Mouse (Mus musculus) heart, adult 9 months (tissue): Measurements from ENCODE around the gene Ripor2.

ENCODE experiments used
- DNase-seq, 2 experiments: peaks; one replicate each; pipeline ENCODE4 v3.0.0; 2022; ENCODE audit warnings: low spot score in 2 of 2

The Ripor2 gene

GRCm38 (mm10) chr13:24581833-24582232 lies at the start of gene Ripor2:
Gene Ripor2 (plus strand): TSS chr13:24582189.
- DNase-seq = no peak

GRCm38 (mm10) chr13:24536531-24537167 lies 45.3 kb upstream of the Ripor2 start:
- no peak for DNase-seq

- no peak for DNase-seq
Observed at GRCm38 (mm10) chr13:24538012-24538411, 44.0 kb upstream of the Ripor2 start.

GRCm38 (mm10) chr13:24538941-24539340 lies 43.0 kb upstream of the Ripor2 start:
- peak; percentile 26 to 49 for DNase-seq

- DNase-seq = no peak
Observed at GRCm38 (mm10) chr13:24545677-24546076, 36.3 kb upstream of the Ripor2 start.

- DNase-seq = no peak
Observed at GRCm38 (mm10) chr13:24546801-24547459, 35.1 kb upstream of the Ripor2 start.

- no peak for DNase-seq
Observed at GRCm38 (mm10) chr13:24548911-24549310, 33.1 kb upstream of the Ripor2 start.

GRCm38 (mm10) chr13:24551100-24551931 lies 30.7 kb upstream of the Ripor2 start:
- DNase-seq = no peak

GRCm38 (mm10) chr13:24552039-24552438 lies 29.9 kb upstream of the Ripor2 start:
- DNase-seq = no peak

GRCm38 (mm10) chr13:24561391-24561790 lies 20.6 kb upstream of the Ripor2 start:
- no peak for DNase-seq

- DNase-seq = no peak
Observed at GRCm38 (mm10) chr13:24564706-24565105, 17.3 kb upstream of the Ripor2 start.

GRCm38 (mm10) chr13:24565230-24565949 lies 16.6 kb upstream of the Ripor2 start:
- peak; percentile 50 to 63 for DNase-seq

- DNase-seq = peak; percentile 76 to 80
Observed at GRCm38 (mm10) chr13:24565950-24566320, 16.1 kb upstream of the Ripor2 start.

- no peak for DNase-seq
Observed at GRCm38 (mm10) chr13:24567176-24567811, 14.7 kb upstream of the Ripor2 start.

- DNase-seq = no peak
Observed at GRCm38 (mm10) chr13:24569066-24569465, 12.9 kb upstream of the Ripor2 start.

- no peak for DNase-seq
Observed at GRCm38 (mm10) chr13:24570716-24571115, 11.3 kb upstream of the Ripor2 start.

GRCm38 (mm10) chr13:24571906-24572305 lies 10.1 kb upstream of the Ripor2 start:
- peak; percentile 37 to 46 for DNase-seq

GRCm38 (mm10) chr13:24575126-24575525 lies 6.9 kb upstream of the Ripor2 start:
- DNase-seq = no peak

- peak; percentile 10 to 22 for DNase-seq
Observed at GRCm38 (mm10) chr13:24576338-24577119, 5.5 kb upstream of the Ripor2 start.

GRCm38 (mm10) chr13:24578317-24578716 lies 3.7 kb upstream of the Ripor2 start:
- DNase-seq = no peak

- DNase-seq = no peak
Observed at GRCm38 (mm10) chr13:24580759-24581158, 1.2 kb upstream of the Ripor2 start.
